Mouse (Mus musculus) heart, postnatal 0 days (tissue): Measurements from ENCODE around the gene Rpl27.

ENCODE experiments used
- CTCF ChIP-seq: IDR thresholded peaks from 2 replicates; pipeline ENCODE4 v1.5.1; 2016; ENCODE audit warnings: antibody characterized with exemption, control low read depth, low read depth
- EP300 ChIP-seq: IDR thresholded peaks from 2 replicates; pipeline ENCODE4 v1.6.1; 2016; ENCODE audit warnings: antibody characterized with exemption, low read depth

- no peak for TF ChIP-seq CTCF
- TF ChIP-seq EP300 = no peak
Observed at GRCm38 (mm10) chr11:101471926-101472325, 29.8 kb downstream of the Rpl27 start.
